Mouse (Mus musculus): Measurements from ENCODE around the gene Map3k20.

The Map3k20 gene

GRCm38 (mm10) chr2:72322681-72323353 lies 37.4 kb downstream of the Map3k20 start:
- no peak for DNase-seq

GRCm38 (mm10) chr2:72324436-72324835 lies 39.0 kb downstream of the Map3k20 start:
- DNase-seq: no peak

GRCm38 (mm10) chr2:72326491-72326890 lies 41.1 kb downstream of the Map3k20 start:
- no peak for DNase-seq

- DNase-seq: no peak
Observed at GRCm38 (mm10) chr2:72328435-72328834, 43.0 kb downstream of the Map3k20 start.

- DNase-seq: no peak
Observed at GRCm38 (mm10) chr2:72330955-72331481, 45.6 kb downstream of the Map3k20 start.

- DNase-seq: no peak
Observed at GRCm38 (mm10) chr2:72332067-72332466, 46.6 kb downstream of the Map3k20 start.

- no peak for DNase-seq
Observed at GRCm38 (mm10) chr2:72333210-72333609, 47.8 kb downstream of the Map3k20 start.

- no peak for DNase-seq
Observed at GRCm38 (mm10) chr2:72336840-72337239, 51.4 kb downstream of the Map3k20 start.

- no peak for DNase-seq
Observed at GRCm38 (mm10) chr2:72345281-72345680, 59.8 kb downstream of the Map3k20 start.

- no peak for DNase-seq
Observed at GRCm38 (mm10) chr2:72351329-72351728, 65.9 kb downstream of the Map3k20 start.

- no peak for DNase-seq
Observed at GRCm38 (mm10) chr2:72351776-72352175, 66.3 kb downstream of the Map3k20 start.

GRCm38 (mm10) chr2:72352756-72353155 lies 67.3 kb downstream of the Map3k20 start:
- DNase-seq: no peak

GRCm38 (mm10) chr2:72356471-72356870 lies 71.0 kb downstream of the Map3k20 start:
- no peak for DNase-seq

GRCm38 (mm10) chr2:72361572-72361971 lies 76.1 kb downstream of the Map3k20 start:
- no peak for DNase-seq

GRCm38 (mm10) chr2:72363449-72363848 lies 78.0 kb downstream of the Map3k20 start:
- DNase-seq: no peak

GRCm38 (mm10) chr2:72365930-72366329 lies 80.5 kb downstream of the Map3k20 start:
- DNase-seq: peak; percentile 57 to 79

GRCm38 (mm10) chr2:72366503-72366902 lies 81.1 kb downstream of the Map3k20 start:
- DNase-seq: peak in 1 of 2 experiments; percentile 43

GRCm38 (mm10) chr2:72367850-72368249 lies 82.4 kb downstream of the Map3k20 start:
- DNase-seq: no peak

GRCm38 (mm10) chr2:72369140-72369600 lies 83.7 kb downstream of the Map3k20 start:
- DNase-seq: peak; percentile 40 to 68

- DNase-seq: no peak
Observed at GRCm38 (mm10) chr2:72372136-72372535, 86.7 kb downstream of the Map3k20 start.

- DNase-seq: no peak
Observed at GRCm38 (mm10) chr2:72374076-72374475, 88.6 kb downstream of the Map3k20 start.

- DNase-seq: no peak
Observed at GRCm38 (mm10) chr2:72375877-72376276, 90.4 kb downstream of the Map3k20 start.

- no peak for DNase-seq
Observed at GRCm38 (mm10) chr2:72376946-72377345, 91.5 kb downstream of the Map3k20 start.

GRCm38 (mm10) chr2:72379425-72379824 lies 94.0 kb downstream of the Map3k20 start:
- DNase-seq: no peak

GRCm38 (mm10) chr2:72382662-72383061 lies 97.2 kb downstream of the Map3k20 start:
- DNase-seq: no peak

All from lung, postnatal 4 days (tissue).